Mouse (Mus musculus) thymus, adult 2 months (tissue): ENCODE results near the gene Fkbp11. TPM values are rescaled to one million over a fixed set of nuclear protein-coding genes. Genes with fewer than 3 reads are reported as not detected.
A peak's percentile ranks its signal among the peaks of the same experiment; 100 is the strongest.

Source experiments
- DNase-seq: peaks from one replicate; pipeline ENCODE4 v3.0.0; 2021
- H3K27ac ChIP-seq: fragments of 200-500 bp; 2 replicates; pipeline ENCODE4 v1.5.1; 2012; ENCODE audit warnings: low read length, control low read depth; ENCODE audit not compliant: control insufficient read depth, insufficient read depth
- H3K27me3 ChIP-seq: fragments of 200-500 bp; 2 replicates; pipeline ENCODE4 v1.6.1; 2012; ENCODE audit warnings: mild to moderate bottlenecking, low read length, moderate library complexity, mixed read lengths; ENCODE audit not compliant: control insufficient read depth, insufficient read depth
- H3K36me3 ChIP-seq: fragments of 200-500 bp; 2 replicates; pipeline ENCODE4 v1.6.1; 2012; ENCODE audit warnings: mild to moderate bottlenecking, low read length, moderate library complexity; ENCODE audit not compliant: control insufficient read depth, insufficient read depth
- H3K4me1 ChIP-seq: fragments of 200-500 bp; replicated peaks from 2 replicates; pipeline ENCODE4 v1.6.1; 2012; ENCODE audit warnings: low read length; ENCODE audit not compliant: control insufficient read depth, insufficient read depth
- H3K4me3 ChIP-seq: fragments of 200-500 bp; 2 replicates; pipeline ENCODE4 v1.5.1; 2012; ENCODE audit warnings: mild to moderate bottlenecking, low read length, control low read depth, moderate library complexity; ENCODE audit not compliant: control insufficient read depth, insufficient read depth
- CTCF ChIP-seq: fragments of 200-500 bp; IDR thresholded peaks from 2 replicates; pipeline ENCODE4 v1.5.1; 2012; ENCODE audit warnings: mild to moderate bottlenecking, control low read depth, low read length, moderate library complexity, borderline replicate concordance; ENCODE audit not compliant: control insufficient read depth, poor library complexity, insufficient read depth; ENCODE audit errors: extremely low read depth
- POLR2A ChIP-seq: fragments of 200-500 bp; IDR thresholded peaks from 2 replicates; pipeline ENCODE4 v1.6.1; 2012; ENCODE audit warnings: mild to moderate bottlenecking, low read length, control low read depth, moderate library complexity; ENCODE audit not compliant: control insufficient read depth, poor library complexity, insufficient read depth; ENCODE audit errors: extremely low read depth
- WGBS: fragments of 180-500 bp; shearing (Covaris S2); methylation state at CpG from one replicate; pipeline ENCODE4 v1.1.7; 2018; 5-methylcytosine and 5-hydroxymethylcytosine counted together
- polyA plus RNA-seq: library from polyadenylated mRNA; depleted of rRNA; stranded (reverse); fragments of >200 nt; gene quantifications from 2 replicates; pipeline ENCODE4 v1.2.3, GENCODE M21; 2012

The Fkbp11 gene
- polyA plus RNA-seq, 1 experiment = 3.1 TPM

- Histone ChIP-seq H3K4me1 (peaks cover 26% of the 10 kb centered on the region), H3K4me3 (no peak overlapping the region), H3K27me3 (peaks cover 5% of the 10 kb centered on the region), H3K27ac (no peak overlapping the region), H3K36me3 (no peaks in the 10 kb centered on the region)
- TF ChIP-seq POLR2A (no peak), CTCF (no peak)
- 55% methylated on average over 19 of the region's 19 CpGs for WGBS
- no peak for DNase-seq
Measured at GRCm38 (mm10) chr15:98724441-98724840, 3.6 kb downstream of the Fkbp11 start.

GRCm38 (mm10) chr15:98722854-98723253 lies 5.1 kb downstream of the Fkbp11 start:
- Histone ChIP-seq H3K27ac (no peak overlapping the region), H3K27me3 (peaks cover 2% of the 10 kb centered on the region), H3K4me3 (no peak overlapping the region), H3K36me3 (no peaks in the 10 kb centered on the region), H3K4me1 (peaks cover 23% of the 10 kb centered on the region)
- TF ChIP-seq CTCF = no peak
- TF ChIP-seq POLR2A = no peak
- WGBS = 12% methylated on average over 14 of the region's 14 CpGs
- peak; percentile 27 for DNase-seq

GRCm38 (mm10) chr15:98722191-98722590 lies 5.8 kb downstream of the Fkbp11 start:
- H3K36me3 ChIP-seq = no peaks in the 10 kb centered on the region

GRCm38 (mm10) chr15:98717301-98717700 lies 10.7 kb downstream of the Fkbp11 start:
- WGBS = 80% methylated on average over 16 of the region's 16 CpGs
- no peaks in the 10 kb centered on the region for H3K36me3 ChIP-seq
- H3K4me3 ChIP-seq = no peak overlapping the region
- no peak for TF ChIP-seq POLR2A
- no peak for TF ChIP-seq CTCF
- H3K27me3 ChIP-seq = no peaks in the 10 kb centered on the region; the same call in 1 of the 2 replicates
- DNase-seq = no peak
- H3K4me1 ChIP-seq = no peaks in the 10 kb centered on the region
- H3K27ac ChIP-seq = no peak overlapping the region

More at GRCm38 (mm10) chr15:98722191-98722590, 5.8 kb downstream of the Fkbp11 start:
- DNase-seq = no peak
- Histone ChIP-seq H3K27me3 (no peaks in the 10 kb centered on the region; the same call in 1 of the 2 replicates), H3K4me1 (peaks cover 16% of the 10 kb centered on the region), H3K4me3 (no peak overlapping the region), H3K27ac (no peak overlapping the region)
- WGBS = 90% methylated on average over 8 of the region's 8 CpGs
- TF ChIP-seq POLR2A = no peak
- no peak for TF ChIP-seq CTCF

GRCm38 (mm10) chr15:98714230-98714652 lies 13.8 kb downstream of the Fkbp11 start:
- no peaks in the 10 kb centered on the region for H3K36me3 ChIP-seq
- 74% methylated on average over 5 of the region's 5 CpGs for WGBS
- TF ChIP-seq CTCF = no peak
- no peak for TF ChIP-seq POLR2A
- no peak for DNase-seq
- no peak overlapping the region for H3K27ac ChIP-seq
- no peak overlapping the region for H3K4me3 ChIP-seq
- H3K27me3 ChIP-seq = no peaks in the 10 kb centered on the region; the same call in 1 of the 2 replicates
- no peaks in the 10 kb centered on the region for H3K4me1 ChIP-seq

- 12% methylated on average over 9 of the region's 9 CpGs for WGBS
- Histone ChIP-seq H3K4me1 (peaks cover 5% of the 10 kb centered on the region; the same call in 1 of the 2 replicates), H3K27me3 (no peaks in the 10 kb centered on the region; the same call in 1 of the 2 replicates), H3K27ac (no peak overlapping the region), H3K36me3 (no peaks in the 10 kb centered on the region), H3K4me3 (no peak overlapping the region)
- TF ChIP-seq CTCF = peak; percentile 80; the same call in 1 of the 2 replicates
- TF ChIP-seq POLR2A = no peak
- peak; percentile 77 for DNase-seq
Measured at GRCm38 (mm10) chr15:98710442-98710841, 17.6 kb downstream of the Fkbp11 start.
